Mouse (Mus musculus) MEL (cell line): ENCODE results near the gene Zscan20. TPM values are rescaled to one million over a fixed set of nuclear protein-coding genes. Genes with fewer than 3 reads are reported as not detected.

Source experiments
- DNase-seq: peaks from one replicate; pipeline ENCODE4 v3.0.0; 2011; ENCODE audit warnings: low read depth, low spot score
- H3K27ac ChIP-seq: 2 replicates; pipeline ENCODE4 v1.5.1; 2012; ENCODE audit warnings: low read depth, mild to moderate bottlenecking, control low read depth, low read length, moderate library complexity; ENCODE audit not compliant: control insufficient read depth
- H3K27me3 ChIP-seq, 2 experiments: fragments of 150-350 bp in 1 of 2; sonication (generic) in 1 of 2; 2 replicates each; pipeline ENCODE4 v1.6.1; 2012; ENCODE audit warnings: low read length in 2 of 2, mild to moderate bottlenecking in 2 of 2, improper control_type of control experiment in 1 of 2, moderate library complexity in 1 of 2; ENCODE audit not compliant: insufficient read depth in 2 of 2, control insufficient read depth in 1 of 2
- H3K36me3 ChIP-seq, 2 experiments: 2 replicates each; pipeline ENCODE4 v1.6.1; 2012 to 2014; ENCODE audit warnings: low read length in 2 of 2, improper control_type of control experiment in 1 of 2, inconsistent platforms in 1 of 2, mild to moderate bottlenecking in 1 of 2; ENCODE audit not compliant: insufficient read depth in 2 of 2, control insufficient read depth in 1 of 2
- H3K4me1 ChIP-seq, 2 experiments: fragments of 150-350 bp in 1 of 2; sonication (generic) in 1 of 2; 2 replicates each; pipeline ENCODE4 v1.6.1; 2012; ENCODE audit warnings: low read length in 2 of 2, improper control_type of control experiment in 1 of 2, mild to moderate bottlenecking in 1 of 2; ENCODE audit not compliant: insufficient read depth in 2 of 2, control insufficient read depth in 1 of 2
- H3K4me3 ChIP-seq, 2 experiments: fragments of 150-350 bp in 1 of 2; sonication (generic) in 1 of 2; 2 replicates each; pipeline ENCODE4 v1.5.1; 2012; ENCODE audit warnings: low read depth in 2 of 2, low read length in 2 of 2, mild to moderate bottlenecking in 2 of 2, moderate library complexity in 2 of 2, control low read depth in 1 of 2, improper control_type of control experiment in 1 of 2; ENCODE audit not compliant: control insufficient read depth in 1 of 2, insufficient read depth in 1 of 2
- H3K79me2 ChIP-seq: 2 replicates; pipeline ENCODE4 v1.6.1; 2012; ENCODE audit warnings: mild to moderate bottlenecking, low read length, moderate library complexity; ENCODE audit not compliant: control insufficient read depth, poor library complexity, insufficient read depth
- H3K9ac ChIP-seq: 2 replicates; pipeline ENCODE4 v1.6.1; 2012; ENCODE audit warnings: low read depth, mild to moderate bottlenecking, control low read depth, low read length, moderate library complexity; ENCODE audit not compliant: control insufficient read depth, poor library complexity, severe bottlenecking
- H3K9me3 ChIP-seq: fragments of 150-350 bp; sonication (generic); replicated peaks from 2 replicates; pipeline ENCODE4 v1.6.1; 2012; ENCODE audit warnings: mild to moderate bottlenecking, low read length, improper control_type of control experiment, moderate library complexity; ENCODE audit not compliant: insufficient read depth
- CHD1 ChIP-seq: IDR thresholded peaks from 2 replicates; pipeline ENCODE4 v1.6.1; 2012; ENCODE audit warnings: low read depth, mild to moderate bottlenecking, inconsistent platforms, low read length, improper control_type of control experiment
- CTCF ChIP-seq, 3 experiments: IDR thresholded peaks in 2 of 3; conservative IDR thresholded peaks in 1 of 3; 2 replicates each; pipeline ENCODE4 v1.5.1; 2011 to 2012; ENCODE audit warnings: low read length in 3 of 3, low read depth in 2 of 3, mild to moderate bottlenecking in 2 of 3, improper control_type of control experiment in 1 of 3, inconsistent platforms in 1 of 3, mixed read lengths in 1 of 3, moderate library complexity in 1 of 3; ENCODE audit not compliant: control insufficient read depth in 1 of 3, insufficient read depth in 1 of 3, poor library complexity in 1 of 3, severe bottlenecking in 1 of 3
- ELF1 ChIP-seq: IDR thresholded peaks from 2 replicates; pipeline ENCODE4 v1.6.1; 2014; ENCODE audit warnings: low read depth, mild to moderate bottlenecking, inconsistent platforms, low read length, improper control_type of control experiment, moderate library complexity
- EP300 ChIP-seq, 2 experiments: IDR thresholded peaks; 2 replicates each; pipeline ENCODE4 v1.6.1; 2011; ENCODE audit warnings: improper control_type of control experiment in 2 of 2, low read length in 2 of 2, low read depth in 1 of 2, mild to moderate bottlenecking in 1 of 2
- MAFK ChIP-seq: IDR thresholded peaks from 2 replicates; pipeline ENCODE4 v1.6.1; 2011; ENCODE audit warnings: low read depth, mild to moderate bottlenecking, low read length, improper control_type of control experiment, borderline replicate concordance
- MAX ChIP-seq: IDR thresholded peaks from 2 replicates; pipeline ENCODE4 v1.6.1; 2011; ENCODE audit warnings: low read length, improper control_type of control experiment
- MAZ ChIP-seq: IDR thresholded peaks from 2 replicates; pipeline ENCODE4 v1.6.1; 2012; ENCODE audit warnings: low read depth, mild to moderate bottlenecking, inconsistent platforms, low read length, improper control_type of control experiment
- MYC ChIP-seq: IDR thresholded peaks from 2 replicates; pipeline ENCODE4 v1.6.1; 2011; ENCODE audit warnings: low read depth, mild to moderate bottlenecking, low read length, improper control_type of control experiment, moderate library complexity
- NRF1 ChIP-seq: IDR thresholded peaks from 2 replicates; pipeline ENCODE4 v1.6.1; 2014; ENCODE audit warnings: low read depth, mild to moderate bottlenecking, inconsistent platforms, low read length, improper control_type of control experiment, moderate library complexity; ENCODE audit not compliant: poor library complexity, insufficient read depth, severe bottlenecking
- POLR2A ChIP-seq, 2 experiments: IDR thresholded peaks; 2 replicates each; pipeline ENCODE4 v1.6.1; 2011 to 2012; ENCODE audit warnings: low read length in 2 of 2, mild to moderate bottlenecking in 2 of 2, control low read depth in 1 of 2, improper control_type of control experiment in 1 of 2, low read depth in 1 of 2, moderate library complexity in 1 of 2; ENCODE audit not compliant: control insufficient read depth in 1 of 2, insufficient read depth in 1 of 2, poor library complexity in 1 of 2
- POLR2AphosphoS2 ChIP-seq: IDR thresholded peaks from 2 replicates; pipeline ENCODE4 v1.6.1; 2011; ENCODE audit warnings: low read length, improper control_type of control experiment
- POLR2AphosphoS5 ChIP-seq: IDR thresholded peaks from 2 replicates; pipeline ENCODE4 v1.6.1; 2012; ENCODE audit warnings: low read depth, borderline replicate concordance, mild to moderate bottlenecking, inconsistent platforms, low read length, moderate library complexity, mixed read lengths
- RCOR1 ChIP-seq: IDR thresholded peaks from 2 replicates; pipeline ENCODE4 v1.6.1; 2012; ENCODE audit warnings: low read depth, mild to moderate bottlenecking, inconsistent platforms, low read length, improper control_type of control experiment
- SIN3A ChIP-seq: IDR thresholded peaks from 2 replicates; pipeline ENCODE4 v1.6.1; 2012; ENCODE audit warnings: low read length, improper control_type of control experiment, inconsistent platforms
- TAL1 ChIP-seq: IDR thresholded peaks from 2 replicates; pipeline ENCODE4 v1.6.1; 2012; ENCODE audit warnings: mild to moderate bottlenecking, inconsistent platforms, low read length, moderate library complexity, mixed read lengths
- TBP ChIP-seq: IDR thresholded peaks from 2 replicates; pipeline ENCODE4 v1.8.0; 2011; ENCODE audit warnings: low read depth, low read length, improper control_type of control experiment
- USF1 ChIP-seq: IDR thresholded peaks from 2 replicates; pipeline ENCODE4 v1.6.1; 2014; ENCODE audit warnings: low read depth, mild to moderate bottlenecking, inconsistent platforms, low read length, improper control_type of control experiment, moderate library complexity
- USF2 ChIP-seq, 2 experiments: IDR thresholded peaks; 2 replicates each; pipeline ENCODE4 v1.6.1; 2011 to 2012; ENCODE audit warnings: improper control_type of control experiment in 2 of 2, low read length in 2 of 2, borderline replicate concordance in 1 of 2, inconsistent platforms in 1 of 2, low read depth in 1 of 2, mild to moderate bottlenecking in 1 of 2; ENCODE audit not compliant: insufficient read depth in 1 of 2
- ZC3H11A ChIP-seq: IDR thresholded peaks from 2 replicates; pipeline ENCODE4 v1.6.1; 2012; ENCODE audit warnings: low read depth, mild to moderate bottlenecking, inconsistent platforms, low read length, improper control_type of control experiment
- ZNF384 ChIP-seq: IDR thresholded peaks from 2 replicates; pipeline ENCODE4 v1.6.1; 2012; ENCODE audit warnings: low read depth, mild to moderate bottlenecking, inconsistent platforms, low read length, improper control_type of control experiment
- polyA plus RNA-seq, 2 experiments: library from polyadenylated mRNA; stranded (reverse) in 1 of 2; unstranded in 1 of 2; fragments of >175 nt in 1 of 2; fragments of >200 nt in 1 of 2; gene quantifications; 2 replicates each; pipeline versions ENCODE4 v1.2.1 to v1.2.4; 2012; ENCODE audit warnings: low replicate concordance in 2 of 2, low read depth in 1 of 2; ENCODE audit not compliant: insufficient read length in 2 of 2, insufficient read depth in 1 of 2, missing spikeins in 1 of 2
- total RNA-seq: library from RNA; depleted of rRNA; stranded (reverse); fragments of 300-350 nt; gene quantifications from 2 replicates; pipeline ENCODE4 v1.2.3, GENCODE M21; 2012

The Zscan20 gene
- total and polyA plus RNA-seq, 3 experiments = 4.3 to 5.6 TPM; not detected in 1

GRCm38 (mm10) chr4:128646762-128647161 is 36.9 kb upstream of the Zscan20 start:
- Histone ChIP-seq H3K4me1 (no peaks in the 10 kb centered on the region), H3K4me3 (no peak overlapping the region), H3K9ac (no peak overlapping the region), H3K36me3 (no peaks in the 10 kb centered on the region), H3K27me3 (no peaks in the 10 kb centered on the region; a peak in 2 of 4 replicates), H3K27ac (no peak overlapping the region), H3K9me3 (no peaks in the 10 kb centered on the region)
- no peak for DNase-seq
- TF ChIP-seq TBP = no peak
- TF ChIP-seq MAFK = no peak
- no peak for TF ChIP-seq RCOR1
- TF ChIP-seq MAX = no peak
- no peak for TF ChIP-seq EP300 (IDR thresholded peaks at IDR 0.05; ENCODE audit: low read depth in 1 of 2, low read length in 2 of 2)
- TF ChIP-seq NRF1 = no peak
- TF ChIP-seq SIN3A = no peak
- no peak for TF ChIP-seq ELF1
- no peak for TF ChIP-seq POLR2AphosphoS2
- TF ChIP-seq CHD1 = no peak
- TF ChIP-seq, all 39 proteins: peak for 0
- H3K79me2 ChIP-seq = no peaks in the 10 kb centered on the region

GRCm38 (mm10) chr4:128645896-128646295 is 36.0 kb upstream of the Zscan20 start:
- Histone ChIP-seq H3K27ac (no peak overlapping the region), H3K27me3 (no peaks in the 10 kb centered on the region; a peak in 2 of 4 replicates), H3K9ac (no peak overlapping the region), H3K9me3 (no peaks in the 10 kb centered on the region), H3K36me3 (no peaks in the 10 kb centered on the region), H3K4me3 (no peak overlapping the region), H3K79me2 (no peaks in the 10 kb centered on the region), H3K4me1 (no peaks in the 10 kb centered on the region)
- DNase-seq = no peak
- TF ChIP-seq MAZ (no peak), USF1 (no peak), POLR2A (IDR thresholded peaks at IDR 0.05; ENCODE audit: control insufficient read depth in 1 of 2, insufficient read depth in 1 of 2, low read depth in 1 of 2, low read length in 2 of 2, poor library complexity in 1 of 2) (no peak), MYC (no peak), EP300 (IDR thresholded peaks at IDR 0.05; ENCODE audit: low read depth in 1 of 2, low read length in 2 of 2) (no peak), POLR2AphosphoS5 (no peak), ZC3H11A (no peak), CHD1 (no peak), USF2 (IDR thresholded peaks at IDR 0.05; ENCODE audit: borderline replicate concordance in 1 of 2, insufficient read depth in 1 of 2, low read depth in 1 of 2, low read length in 2 of 2) (no peak), CTCF (IDR thresholded peaks at IDR 0.05 in 2 of 3, conservative IDR thresholded peaks at IDR 0.05 in 1 of 3; ENCODE audit: control insufficient read depth in 1 of 3, insufficient read depth in 1 of 3, low read depth in 2 of 3, low read length in 3 of 3, poor library complexity in 1 of 3, severe bottlenecking in 1 of 3) (no peak), SIN3A (no peak), ZNF384 (no peak), TAL1 (no peak)
